Mouse (Mus musculus): ENCODE results near the gene Usp19.

DNA sequence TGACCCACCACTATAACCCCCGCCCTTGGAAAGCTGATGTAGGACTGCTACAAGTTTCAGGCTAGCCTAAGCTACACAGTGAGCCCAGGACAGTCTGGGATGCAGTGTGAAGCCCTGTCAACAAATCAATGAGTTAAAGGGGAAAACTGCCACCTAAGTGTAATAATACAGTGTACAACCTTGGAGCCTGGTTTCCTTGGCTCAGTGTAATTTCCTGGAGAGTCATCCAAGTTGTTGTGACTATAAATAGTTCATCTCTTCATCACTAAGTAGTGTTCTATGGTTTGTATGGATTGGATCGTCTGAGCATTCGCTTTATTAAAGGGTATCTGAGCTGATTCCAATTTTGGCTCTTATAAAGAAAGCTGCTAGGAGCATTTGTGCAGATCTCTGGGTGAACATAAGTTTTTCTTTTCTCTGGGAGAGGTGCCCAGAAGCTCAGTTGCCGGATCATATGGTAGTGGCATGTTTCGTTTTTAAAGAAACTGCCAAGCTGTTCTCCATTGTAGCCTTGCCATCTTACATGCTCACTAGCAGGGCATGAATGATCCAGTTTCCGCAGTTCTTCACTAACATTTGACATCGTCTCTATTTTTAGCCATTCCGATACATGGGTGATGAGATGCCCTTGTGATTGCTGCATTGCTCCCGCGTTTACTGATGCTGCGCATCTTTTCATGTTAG, 49.0 kb upstream of the Usp19 start:
- TF ChIP-seq POLR2A (IDR thresholded peaks at IDR 0.05; ENCODE audit: insufficient read depth, low read length) (no peak), CTCF (IDR thresholded peaks at IDR 0.05; ENCODE audit: low read depth, low read length) (no peak), EP300 (IDR thresholded peaks at IDR 0.05; ENCODE audit: insufficient read depth, low read depth, low read length) (no peak)

All from ES-Bruce4 (cell line).